Mouse (Mus musculus): ENCODE results near the gene Ermp1. TPM values are rescaled to one million over a fixed set of nuclear protein-coding genes. Genes with fewer than 3 reads are reported as not detected.

The Ermp1 gene
- polyA plus RNA-seq, 1 experiment from 2014 or later = 9.9 TPM

DNA sequence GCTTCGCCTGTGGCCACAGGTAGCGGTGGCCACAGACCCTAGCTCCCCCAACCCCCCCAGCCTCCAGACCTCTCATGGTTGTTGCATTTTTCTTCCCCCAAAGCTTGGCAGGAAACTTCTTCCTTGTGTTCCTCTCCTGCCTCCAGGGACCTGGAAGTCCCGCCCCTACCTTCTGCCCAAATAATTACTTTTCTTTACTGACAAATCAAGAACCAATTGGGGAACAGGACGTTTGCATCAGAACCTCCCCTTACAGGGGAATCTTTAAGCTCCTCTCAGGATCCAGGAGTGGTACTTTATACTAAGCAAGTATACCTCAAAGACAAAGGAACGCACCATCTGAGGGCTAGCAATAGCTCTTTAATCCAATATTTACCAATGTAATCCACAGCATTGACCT, 16.7 kb upstream of the Ermp1 start:
- H3K4me1 ChIP-seq (ENCODE audit: control insufficient read depth, insufficient read depth, low read length) = no peaks in the 10 kb centered on the region
- WGBS = 86% methylated on average over 5 of the region's 5 CpGs
- no peak overlapping the region for H3K4me2 ChIP-seq (ENCODE audit: low read depth, low read length)
- H3K9me3 ChIP-seq (ENCODE audit: control insufficient read depth, low read length) = no peaks in the 10 kb centered on the region
- no peak for ATAC-seq (ENCODE audit: low read depth)
- H3K36me3 ChIP-seq (ENCODE audit: control insufficient read depth, insufficient read depth, low read length) = no peaks in the 10 kb centered on the region
- H3K27me3 ChIP-seq (ENCODE audit: control insufficient read depth, insufficient read depth, low read length) = no peaks in the 10 kb centered on the region
- no peak overlapping the region for H3K27ac ChIP-seq (ENCODE audit: low read depth, low read length)
- no peak overlapping the region for H3K4me3 ChIP-seq (ENCODE audit: low read depth, low read length)
- H3K9ac ChIP-seq (replicated peaks; ENCODE audit: low read depth, low read length) = no peak overlapping the region

DNA sequence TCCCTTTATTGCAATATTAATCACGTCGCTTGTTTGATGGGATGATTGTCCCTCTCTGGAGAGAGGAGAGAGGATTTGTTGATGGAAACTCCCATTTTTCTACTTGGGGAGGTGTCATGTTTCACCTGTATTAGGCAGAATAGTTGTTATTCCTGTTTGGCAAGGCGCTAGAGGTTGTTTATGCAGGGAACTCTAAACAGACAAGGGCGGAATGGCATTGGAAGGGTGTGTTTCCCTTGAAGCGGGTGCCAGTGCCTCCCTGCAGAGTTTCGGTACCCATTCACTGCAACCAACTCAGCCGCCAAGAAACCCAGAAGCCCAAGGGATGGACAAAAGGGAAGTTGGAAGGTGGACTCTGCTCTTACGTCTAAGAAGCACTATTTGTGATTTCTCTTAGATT, 15.6 kb upstream of the Ermp1 start:
- H3K27me3 ChIP-seq (ENCODE audit: control insufficient read depth, insufficient read depth, low read length) = no peaks in the 10 kb centered on the region
- H3K27ac ChIP-seq (ENCODE audit: low read depth, low read length) = no peak overlapping the region
- WGBS = 77% methylated on average over 8 of the region's 8 CpGs
- H3K4me1 ChIP-seq (ENCODE audit: control insufficient read depth, insufficient read depth, low read length) = no peaks in the 10 kb centered on the region
- no peaks in the 10 kb centered on the region for H3K36me3 ChIP-seq (ENCODE audit: control insufficient read depth, insufficient read depth, low read length)
- no peak overlapping the region for H3K9ac ChIP-seq (replicated peaks; ENCODE audit: low read depth, low read length)
- no peak for ATAC-seq (ENCODE audit: low read depth)
- H3K4me2 ChIP-seq (ENCODE audit: low read depth, low read length) = no peak overlapping the region
- no peaks in the 10 kb centered on the region for H3K9me3 ChIP-seq (ENCODE audit: control insufficient read depth, low read length)
- no peak overlapping the region for H3K4me3 ChIP-seq (ENCODE audit: low read depth, low read length)

DNA sequence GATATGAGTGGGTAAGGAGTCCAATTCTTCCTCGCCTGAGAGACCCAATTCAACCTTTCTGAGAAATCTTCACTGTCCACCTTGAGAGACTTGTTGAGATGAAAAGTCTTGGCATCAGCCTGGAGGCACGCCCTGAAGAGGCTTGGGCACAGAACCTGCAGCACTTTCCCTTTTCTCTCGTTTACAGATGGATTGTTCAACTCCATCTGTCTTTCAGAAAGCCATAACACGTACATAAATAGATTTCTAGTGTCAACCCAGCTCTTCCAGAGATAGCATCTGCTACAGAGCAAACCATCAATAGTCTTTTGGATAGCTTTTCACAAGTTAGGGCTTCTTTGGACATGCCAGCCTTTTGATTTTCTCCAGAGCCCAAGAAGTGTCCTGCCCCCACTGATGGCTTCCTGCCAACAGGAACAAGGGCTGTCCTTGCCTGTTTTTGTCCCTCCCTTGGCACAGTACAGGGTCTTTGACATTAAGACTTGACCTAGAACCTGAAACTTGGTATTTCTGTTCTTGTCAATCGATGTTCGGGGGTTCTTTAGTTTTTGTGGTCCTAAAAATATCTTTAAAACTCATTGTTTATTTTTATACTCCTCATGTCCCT, 13.9 kb upstream of the Ermp1 start:
- Histone ChIP-seq H3K27me3 (ENCODE audit: control insufficient read depth, insufficient read depth, low read length) (no peaks in the 10 kb centered on the region), H3K4me2 (ENCODE audit: low read depth, low read length) (no peak overlapping the region), H3K4me3 (ENCODE audit: low read depth, low read length) (no peak overlapping the region), H3K36me3 (ENCODE audit: control insufficient read depth, insufficient read depth, low read length) (no peaks in the 10 kb centered on the region), H3K27ac (ENCODE audit: low read depth, low read length) (no peak overlapping the region), H3K4me1 (ENCODE audit: control insufficient read depth, insufficient read depth, low read length) (no peaks in the 10 kb centered on the region), H3K9me3 (ENCODE audit: control insufficient read depth, low read length) (no peaks in the 10 kb centered on the region), H3K9ac (replicated peaks; ENCODE audit: low read depth, low read length) (no peak overlapping the region)
- WGBS = 84% methylated on average over 6 of the region's 6 CpGs
- ATAC-seq (ENCODE audit: low read depth) = no peak

DNA sequence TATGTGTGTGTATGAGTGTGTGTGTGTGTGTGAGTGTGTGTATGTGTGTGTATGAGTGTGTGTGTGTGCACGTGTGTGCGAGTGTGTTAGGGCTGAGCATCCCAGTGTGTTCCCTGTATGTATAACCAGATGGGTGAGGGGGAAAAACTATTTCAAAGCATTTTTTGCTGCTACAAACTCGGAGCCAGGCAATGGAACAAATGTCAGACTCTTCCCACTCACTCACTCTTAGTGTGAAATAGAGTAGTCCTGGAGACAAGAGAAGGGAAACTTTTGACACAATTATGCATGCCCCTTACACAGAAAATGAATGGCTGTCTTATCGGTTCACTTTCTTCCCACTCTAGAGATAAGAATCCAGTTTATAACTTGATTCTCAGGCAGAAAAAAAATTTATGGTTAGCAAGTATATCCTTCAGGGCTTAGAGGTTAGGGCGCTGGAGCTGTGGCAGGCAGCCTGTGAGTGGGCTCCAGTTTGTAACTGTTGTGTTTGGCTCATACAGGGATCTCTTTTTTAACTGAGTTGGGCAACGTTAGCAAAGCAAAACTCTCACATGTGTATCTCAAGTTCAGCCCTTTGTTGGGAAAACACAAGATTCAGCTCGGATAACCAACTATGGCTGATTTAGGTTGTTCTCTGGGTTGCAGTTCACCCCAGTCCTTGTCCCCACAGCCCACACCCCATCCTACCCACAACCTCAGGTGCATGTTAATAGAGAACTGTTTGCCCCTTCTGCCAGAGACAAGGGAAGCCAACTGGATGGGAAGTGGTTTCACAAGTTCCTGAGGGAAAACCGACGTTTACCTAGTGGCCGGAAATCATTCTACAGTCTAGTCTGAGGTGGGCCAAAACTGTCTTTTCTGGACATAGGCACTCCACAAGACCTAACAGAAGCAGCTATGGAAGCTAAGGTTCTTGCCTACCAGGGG, 12.9 kb upstream of the Ermp1 start:
- H3K4me3 ChIP-seq (ENCODE audit: low read depth, low read length) = no peak overlapping the region
- H3K9me3 ChIP-seq (ENCODE audit: control insufficient read depth, low read length) = no peaks in the 10 kb centered on the region
- H3K9ac ChIP-seq (replicated peaks; ENCODE audit: low read depth, low read length) = no peak overlapping the region
- no peak overlapping the region for H3K4me2 ChIP-seq (ENCODE audit: low read depth, low read length)
- no peaks in the 10 kb centered on the region for H3K4me1 ChIP-seq (ENCODE audit: control insufficient read depth, insufficient read depth, low read length)
- no peaks in the 10 kb centered on the region for H3K27me3 ChIP-seq (ENCODE audit: control insufficient read depth, insufficient read depth, low read length)
- WGBS = 87% methylated on average over 10 of the region's 10 CpGs
- H3K27ac ChIP-seq (ENCODE audit: low read depth, low read length) = no peak overlapping the region
- H3K36me3 ChIP-seq (ENCODE audit: control insufficient read depth, insufficient read depth, low read length) = no peaks in the 10 kb centered on the region
- no peak for ATAC-seq (ENCODE audit: low read depth)

DNA sequence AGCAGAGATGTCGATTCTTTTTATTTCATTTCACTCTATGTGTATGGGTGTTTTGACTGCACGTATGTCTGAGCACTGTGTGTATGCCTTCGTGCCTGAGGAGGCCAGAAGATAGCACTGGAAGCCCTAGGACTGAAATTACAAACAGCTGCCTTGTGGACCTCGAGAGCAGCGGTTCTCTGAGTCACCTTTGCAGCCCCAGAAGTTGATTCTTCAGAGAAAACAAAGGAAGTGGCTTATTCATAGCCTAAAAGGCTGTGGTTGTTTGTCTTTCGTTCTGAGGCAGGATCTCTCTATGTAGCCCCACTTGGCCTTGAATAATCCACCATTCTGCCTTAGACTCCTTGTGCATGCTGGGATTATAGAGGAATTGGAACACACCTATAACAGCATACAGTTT, 11.5 kb upstream of the Ermp1 start:
- no peak overlapping the region for H3K4me2 ChIP-seq (ENCODE audit: low read depth, low read length)
- no peak overlapping the region for H3K4me3 ChIP-seq (ENCODE audit: low read depth, low read length)
- H3K4me1 ChIP-seq (ENCODE audit: control insufficient read depth, insufficient read depth, low read length) = no peaks in the 10 kb centered on the region
- no peak for ATAC-seq (ENCODE audit: low read depth)
- no peak overlapping the region for H3K27ac ChIP-seq (ENCODE audit: low read depth, low read length)
- no peaks in the 10 kb centered on the region for H3K9me3 ChIP-seq (ENCODE audit: control insufficient read depth, low read length)
- no peaks in the 10 kb centered on the region for H3K36me3 ChIP-seq (ENCODE audit: control insufficient read depth, insufficient read depth, low read length)
- H3K27me3 ChIP-seq (ENCODE audit: control insufficient read depth, insufficient read depth, low read length) = no peaks in the 10 kb centered on the region
- WGBS = 55% methylated on average over 6 of the region's 6 CpGs
- no peak overlapping the region for H3K9ac ChIP-seq (replicated peaks; ENCODE audit: low read depth, low read length)

DNA sequence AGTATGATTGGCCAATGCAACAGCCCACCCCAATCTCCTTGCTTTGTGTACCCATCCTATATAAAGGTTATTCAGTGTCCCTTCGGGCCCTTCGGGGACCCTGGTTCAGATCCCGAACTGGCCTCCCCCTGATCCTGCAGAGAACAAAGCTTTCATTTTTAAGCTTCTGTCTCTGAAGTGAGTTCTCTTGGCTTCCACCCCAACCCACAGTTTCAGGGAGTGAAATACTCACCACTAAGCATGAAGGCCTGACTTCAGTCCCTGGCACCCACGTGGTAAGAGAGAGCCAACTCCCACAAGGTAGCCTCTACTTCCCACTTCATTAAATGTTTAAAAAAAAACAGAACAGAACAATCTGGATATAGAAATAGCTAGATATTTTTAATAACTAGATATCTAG, 10.6 kb upstream of the Ermp1 start:
- 84% methylated on average over 4 of the region's 4 CpGs for WGBS
- Histone ChIP-seq H3K36me3 (ENCODE audit: control insufficient read depth, insufficient read depth, low read length) (no peaks in the 10 kb centered on the region), H3K27me3 (ENCODE audit: control insufficient read depth, insufficient read depth, low read length) (no peaks in the 10 kb centered on the region), H3K9me3 (ENCODE audit: control insufficient read depth, low read length) (no peaks in the 10 kb centered on the region), H3K9ac (replicated peaks; ENCODE audit: low read depth, low read length) (no peak overlapping the region), H3K4me3 (ENCODE audit: low read depth, low read length) (no peak overlapping the region), H3K4me1 (ENCODE audit: control insufficient read depth, insufficient read depth, low read length) (no peaks in the 10 kb centered on the region), H3K27ac (ENCODE audit: low read depth, low read length) (no peak overlapping the region), H3K4me2 (ENCODE audit: low read depth, low read length) (no peak overlapping the region)
- no peak for ATAC-seq (ENCODE audit: low read depth)

DNA sequence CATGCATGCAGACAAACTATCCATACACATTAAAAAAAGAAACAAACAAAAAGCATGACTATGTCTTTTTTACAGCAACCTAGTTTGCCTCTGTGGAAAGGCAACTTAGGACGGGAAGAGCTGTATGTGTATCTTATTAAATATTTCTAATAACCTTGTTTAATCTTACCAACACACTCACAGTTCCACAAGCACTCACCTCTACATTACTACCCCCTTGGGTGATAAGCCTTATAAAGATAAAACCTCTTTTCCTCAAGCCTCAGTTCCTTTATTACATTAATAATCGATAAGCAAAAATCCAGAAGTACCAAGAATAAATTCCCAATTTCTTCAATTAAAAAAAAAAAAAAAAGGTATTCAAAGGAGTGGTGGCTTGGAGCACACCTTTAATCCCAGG, 9.3 kb upstream of the Ermp1 start:
- no peak for ATAC-seq (ENCODE audit: low read depth)
- WGBS = 85% methylated on average over 2 of the region's 2 CpGs

DNA sequence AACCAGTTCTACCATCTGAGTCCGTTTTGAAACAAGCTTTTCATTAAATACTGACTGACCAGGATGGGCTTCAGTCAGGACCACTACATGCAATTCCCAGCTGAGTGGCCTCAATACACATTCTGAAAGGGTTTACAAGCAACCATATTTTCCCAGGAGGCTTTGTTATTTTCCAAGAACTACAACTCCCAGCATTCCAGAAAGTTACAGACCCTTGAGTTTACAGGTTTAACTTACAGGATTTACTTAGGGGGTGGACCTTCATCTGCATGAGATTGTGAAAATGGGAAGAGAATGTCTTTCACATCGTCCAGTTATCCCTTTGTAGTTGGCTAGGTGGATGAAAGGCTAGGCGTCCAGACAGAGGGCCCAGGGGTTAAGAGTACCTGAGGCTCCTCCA, 8.8 kb upstream of the Ermp1 start:
- H3K9me3 ChIP-seq (ENCODE audit: control insufficient read depth, low read length) = no peaks in the 10 kb centered on the region

More for the DNA sequence above, 9.3 kb upstream of the Ermp1 start:
- Histone ChIP-seq H3K4me2 (ENCODE audit: low read depth, low read length) (no peak overlapping the region), H3K9me3 (ENCODE audit: control insufficient read depth, low read length) (no peaks in the 10 kb centered on the region), H3K36me3 (ENCODE audit: control insufficient read depth, insufficient read depth, low read length) (no peaks in the 10 kb centered on the region), H3K27ac (ENCODE audit: low read depth, low read length) (no peak overlapping the region), H3K4me1 (ENCODE audit: control insufficient read depth, insufficient read depth, low read length) (no peaks in the 10 kb centered on the region), H3K9ac (replicated peaks; ENCODE audit: low read depth, low read length) (no peak overlapping the region), H3K27me3 (ENCODE audit: control insufficient read depth, insufficient read depth, low read length) (no peaks in the 10 kb centered on the region), H3K4me3 (ENCODE audit: low read depth, low read length) (no peak overlapping the region)

DNA sequence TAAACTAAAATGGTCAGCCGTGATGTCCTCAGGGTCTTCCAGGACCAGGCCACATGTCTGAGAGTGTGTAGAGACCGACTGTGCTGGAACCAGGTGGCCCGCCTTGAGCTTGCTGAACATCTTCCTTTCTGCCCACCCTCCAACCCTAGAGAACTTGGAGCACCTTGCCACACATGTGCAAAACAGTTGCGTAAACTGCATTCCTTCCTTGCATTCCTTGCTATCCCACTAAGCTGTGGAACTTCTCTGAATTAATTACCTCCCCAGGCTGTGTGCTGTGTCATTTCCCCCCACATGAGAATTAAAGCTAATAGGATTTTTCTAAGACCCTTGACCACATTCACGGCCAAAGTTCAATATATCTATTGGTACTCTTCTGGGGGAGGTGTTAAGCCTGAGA, 8.4 kb upstream of the Ermp1 start:
- Histone ChIP-seq H3K27me3 (ENCODE audit: control insufficient read depth, insufficient read depth, low read length) (no peaks in the 10 kb centered on the region), H3K4me1 (ENCODE audit: control insufficient read depth, insufficient read depth, low read length) (no peaks in the 10 kb centered on the region), H3K9me3 (ENCODE audit: control insufficient read depth, low read length) (no peaks in the 10 kb centered on the region), H3K4me2 (ENCODE audit: low read depth, low read length) (no peak overlapping the region), H3K9ac (replicated peaks; ENCODE audit: low read depth, low read length) (no peak overlapping the region), H3K36me3 (ENCODE audit: control insufficient read depth, insufficient read depth, low read length) (no peaks in the 10 kb centered on the region), H3K27ac (ENCODE audit: low read depth, low read length) (no peak overlapping the region), H3K4me3 (ENCODE audit: low read depth, low read length) (no peak overlapping the region)
- 92% methylated on average over 5 of the region's 5 CpGs for WGBS
- ATAC-seq (ENCODE audit: low read depth) = no peak

More for the DNA sequence above, 8.8 kb upstream of the Ermp1 start:
- Histone ChIP-seq H3K9ac (replicated peaks; ENCODE audit: low read depth, low read length) (no peak overlapping the region), H3K4me1 (ENCODE audit: control insufficient read depth, insufficient read depth, low read length) (no peaks in the 10 kb centered on the region), H3K4me2 (ENCODE audit: low read depth, low read length) (no peak overlapping the region), H3K27ac (ENCODE audit: low read depth, low read length) (no peak overlapping the region), H3K36me3 (ENCODE audit: control insufficient read depth, insufficient read depth, low read length) (no peaks in the 10 kb centered on the region), H3K27me3 (ENCODE audit: control insufficient read depth, insufficient read depth, low read length) (no peaks in the 10 kb centered on the region), H3K4me3 (ENCODE audit: low read depth, low read length) (no peak overlapping the region)
- ATAC-seq (ENCODE audit: low read depth) = no peak
- 60% methylated on average over 3 of the region's 3 CpGs for WGBS
